Mouse (Mus musculus): Measurements from ENCODE around the gene Ly86.
A peak's percentile ranks its signal among the peaks of the same experiment; 100 is the strongest.

The Ly86 gene

GRCm38 (mm10) chr13:37457007-37457827, 112.2 kb downstream of the Ly86 start:
- no peak for DNase-seq (ENCODE audit: low spot score in 2 of 2)

GRCm38 (mm10) chr13:37458557-37458956, 113.5 kb downstream of the Ly86 start:
- DNase-seq (ENCODE audit: low spot score in 2 of 2): no peak

GRCm38 (mm10) chr13:37459022-37459421, 114.0 kb downstream of the Ly86 start:
- DNase-seq (ENCODE audit: low spot score in 2 of 2): no peak

- no peak for DNase-seq (ENCODE audit: low spot score in 2 of 2)
These were observed 115.2 kb downstream of the Ly86 start for GRCm38 (mm10) chr13:37459957-37460930.

- DNase-seq (ENCODE audit: low spot score in 2 of 2): no peak
These were observed 117.2 kb downstream of the Ly86 start for GRCm38 (mm10) chr13:37462049-37462702.

GRCm38 (mm10) chr13:37465710-37466109, 120.7 kb downstream of the Ly86 start:
- no peak for DNase-seq (ENCODE audit: low spot score in 2 of 2)

- DNase-seq (ENCODE audit: low spot score in 2 of 2): peak; percentile 55 to 83
These were observed 122.8 kb downstream of the Ly86 start for GRCm38 (mm10) chr13:37467795-37468194.
